Mouse (Mus musculus) heart, postnatal 10 days (tissue): ENCODE measurements at regions not wholly inside any gene's neighbourhood (a gene's known extent, or its start where the extent isn't known, plus 50 kb on each side); places are given as distances from the start of the nearest gene placed in this dataset.
A peak's percentile ranks its signal among the peaks of the same experiment; 100 is the strongest.
"Not testable (repeated sequence)": the region's sequence is repeated elsewhere in the genome, so short reads cannot be mapped to it uniquely, and the experiment has no call there.

Source experiments
- DNase-seq, 2 experiments: peaks; one replicate each; pipeline ENCODE4 v3.0.0; 2021
- intact Hi-C: fragments of 180-260 bp; cut with DNase I; formaldehyde crosslinking; loops from one replicate; pipeline ENCODE4 v1.15.1; 2025

DNA sequence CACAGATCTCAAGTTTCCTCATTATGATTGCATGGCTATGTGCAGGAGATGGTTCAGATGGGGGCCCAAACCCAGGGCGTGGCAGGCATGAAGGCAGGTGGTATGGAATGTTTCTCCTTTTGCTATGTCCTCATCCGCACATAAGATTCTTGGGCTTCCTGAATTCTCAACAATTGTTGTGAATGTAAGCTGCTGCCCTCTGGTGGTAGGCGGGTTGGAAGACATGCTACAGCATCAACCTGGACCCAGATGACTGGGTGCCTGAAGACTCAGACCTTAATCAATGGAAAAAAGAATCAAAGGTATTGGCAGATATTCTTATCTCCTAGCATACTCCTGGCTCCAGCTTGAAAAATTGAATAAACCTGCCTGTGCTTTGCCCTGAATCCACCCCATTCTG, 211.3 kb upstream of the Gm4985 start:
- DNase-seq, result peak in 1 of 2 experiments; percentile 8
- intact Hi-C loops, result not testable (repeated sequence)

DNA sequence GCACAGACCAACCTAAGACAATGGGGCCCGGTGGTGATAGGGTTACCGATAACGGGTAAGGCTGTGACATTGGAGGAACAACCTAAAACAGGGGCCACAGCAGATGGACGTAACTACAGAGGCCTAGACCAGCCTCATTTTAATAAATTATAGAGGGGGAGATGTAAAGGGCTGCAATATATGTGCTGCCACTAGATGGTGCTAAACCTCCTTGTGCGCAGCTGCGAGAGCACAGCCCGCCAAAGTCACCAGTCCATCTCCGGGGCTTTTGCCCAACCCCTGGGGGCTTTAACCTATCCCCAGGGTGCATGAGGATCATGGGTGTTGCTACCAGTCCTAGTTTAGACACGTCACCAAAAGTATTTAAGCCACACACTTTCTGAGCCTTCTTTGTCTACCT, 202.9 kb upstream of the Gm4985 start:
- intact Hi-C loops, result not testable (repeated sequence)
- peak; percentile 3 to 6 for DNase-seq

DNA sequence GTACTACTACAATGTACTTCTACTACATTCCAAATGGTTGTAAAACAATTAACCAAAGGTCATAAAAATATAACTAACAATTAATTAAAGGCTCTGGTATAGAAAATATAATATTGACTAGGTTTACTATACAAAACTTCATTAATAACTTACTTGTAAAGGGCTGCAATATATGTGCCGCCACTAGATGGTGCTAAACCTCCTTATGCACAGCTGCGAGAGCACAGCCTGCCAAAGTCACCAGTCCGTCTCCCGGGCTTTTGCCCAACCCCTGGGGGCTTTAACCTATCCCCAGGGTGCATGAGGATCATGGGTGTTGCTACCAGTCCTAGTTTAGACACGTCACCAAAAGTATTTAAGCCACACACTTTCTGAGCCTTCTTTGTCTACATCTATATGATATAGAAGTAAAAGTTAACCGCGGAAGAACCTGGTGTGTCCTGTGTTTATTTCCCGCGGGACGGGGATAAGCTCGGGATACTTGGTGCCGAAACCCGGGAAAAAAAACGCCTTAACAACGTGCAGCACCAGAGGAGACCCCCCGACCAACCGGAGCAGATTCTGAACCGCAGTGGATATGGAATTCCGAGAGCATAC, 194.6 kb upstream of the Gm4985 start:
- intact Hi-C loops, DNase-seq: not testable (repeated sequence)
